Mouse (Mus musculus): Measurements from ENCODE around the gene Cox17. TPM values are rescaled to one million over a fixed set of nuclear protein-coding genes. Genes with fewer than 3 reads are reported as not detected.

Cox17 gene
- 83.8 and 88.1 TPM in 2 replicates for polyA plus RNA-seq (2014; fragmentation: Nextera tagmentation; extraction: Ambion mirVana)

- WGBS, result 3% methylated on average over 35 of the region's 35 CpGs
- H3K27me3 ChIP-seq (ENCODE audit: control insufficient read depth, insufficient read depth, low read length), result no peaks in the 10 kb centered on the region
- H3K27ac ChIP-seq (replicated peaks; ENCODE audit: low read depth, low read length), result peak within 1 kb of the TSS; percentile 85
- peaks cover 24% of the 10 kb centered on the region for H3K36me3 ChIP-seq (ENCODE audit: control insufficient read depth, insufficient read depth, low read length)
- H3K4me2 ChIP-seq (ENCODE audit: low read length), result peak within 1 kb of the TSS; percentile 67
- H3K4me1 ChIP-seq (ENCODE audit: control insufficient read depth, insufficient read depth, low read length), result peaks cover 7% of the 10 kb centered on the region
- DNase-seq (peak; percentile 97), ATAC-seq (ENCODE audit: low FRiP score, low TSS enrichment) (peak; percentile 97)
- peak within 1 kb of the TSS; percentile 76 for H3K4me3 ChIP-seq (replicated peaks; ENCODE audit: low read depth, low read length)
- H3K9me3 ChIP-seq (ENCODE audit: control insufficient read depth, low read length), result no peaks in the 10 kb centered on the region
- peak within 1 kb of the TSS; percentile 84 for H3K9ac ChIP-seq (replicated peaks; ENCODE audit: low read length)
These were observed at the start of gene Cox17, which contains the start of gene Gm21987 for GRCm38 (mm10) chr16:38346529-38347325. Gene Cox17 (plus strand): TSS chr16:38346991. Gene Gm21987 (plus strand): TSS chr16:38347040.

DNA sequence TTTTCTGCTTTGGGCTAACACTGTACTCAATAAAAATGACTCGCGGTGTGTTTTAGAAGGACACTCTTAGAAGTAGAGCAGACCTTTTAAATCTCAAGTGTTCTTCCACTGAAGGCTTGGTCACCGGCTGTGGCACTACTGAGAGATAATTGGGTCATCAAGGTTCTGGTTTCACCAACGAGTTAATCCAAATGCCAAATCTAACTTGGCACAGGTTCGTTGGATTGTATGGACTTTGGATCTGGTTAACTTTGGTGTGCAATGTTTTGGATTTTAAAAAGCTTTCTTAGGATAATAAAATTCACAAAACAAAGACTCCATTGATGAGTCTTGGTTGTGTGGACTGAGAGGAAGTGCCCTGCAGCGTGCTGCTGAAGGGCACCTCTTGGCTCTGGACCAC lies 48.4 kb upstream of the Cox17 start:
- Histone ChIP-seq H3K27ac (replicated peaks; ENCODE audit: low read depth, low read length) (no peak overlapping the region), H3K36me3 (ENCODE audit: control insufficient read depth, insufficient read depth, low read length) (no peaks in the 10 kb centered on the region), H3K4me1 (ENCODE audit: control insufficient read depth, insufficient read depth, low read length) (no peaks in the 10 kb centered on the region), H3K9me3 (ENCODE audit: control insufficient read depth, low read length) (no peaks in the 10 kb centered on the region), H3K4me3 (replicated peaks; ENCODE audit: low read depth, low read length) (no peak overlapping the region), H3K27me3 (ENCODE audit: control insufficient read depth, insufficient read depth, low read length) (no peaks in the 10 kb centered on the region), H3K4me2 (ENCODE audit: low read length) (no peak overlapping the region), H3K9ac (replicated peaks; ENCODE audit: low read length) (no peak overlapping the region)
- DNase-seq (no peak), ATAC-seq (ENCODE audit: low FRiP score, low TSS enrichment) (no peak)
- WGBS, result 87% methylated on average over 6 of the region's 6 CpGs

- no peak overlapping the region for H3K9ac ChIP-seq (replicated peaks; ENCODE audit: low read length)
- WGBS, result 93% methylated on average over 13 of the region's 13 CpGs
- H3K4me1 ChIP-seq (ENCODE audit: control insufficient read depth, insufficient read depth, low read length), result peaks cover 4% of the 10 kb centered on the region; the same call in 1 of the 2 replicates
- H3K9me3 ChIP-seq (ENCODE audit: control insufficient read depth, low read length), result no peaks in the 10 kb centered on the region
- no peaks in the 10 kb centered on the region for H3K27me3 ChIP-seq (ENCODE audit: control insufficient read depth, insufficient read depth, low read length)
- no peak overlapping the region for H3K4me3 ChIP-seq (replicated peaks; ENCODE audit: low read depth, low read length)
- DNase-seq, result no peak
- no peak overlapping the region for H3K4me2 ChIP-seq (ENCODE audit: low read length)
- no peak for ATAC-seq (ENCODE audit: low FRiP score, low TSS enrichment)
- no peak overlapping the region for H3K27ac ChIP-seq (replicated peaks; ENCODE audit: low read depth, low read length)
- H3K36me3 ChIP-seq (ENCODE audit: control insufficient read depth, insufficient read depth, low read length), result no peaks in the 10 kb centered on the region
These were observed 44.4 kb upstream of the Cox17 start for GRCm38 (mm10) chr16:38302367-38302766.

- no peak overlapping the region for H3K4me2 ChIP-seq (ENCODE audit: low read length)
- peaks cover 10% of the 10 kb centered on the region; the same call in 1 of the 2 replicates for H3K4me1 ChIP-seq (ENCODE audit: control insufficient read depth, insufficient read depth, low read length)
- WGBS, result 82% methylated on average over 17 of the region's 17 CpGs
These were observed 42.2 kb upstream of the Cox17 start for GRCm38 (mm10) chr16:38304460-38305194.

GRCm38 (mm10) chr16:38306571-38307220 lies 40.1 kb upstream of the Cox17 start:
- no peaks in the 10 kb centered on the region for H3K27me3 ChIP-seq (ENCODE audit: control insufficient read depth, insufficient read depth, low read length)
- H3K9ac ChIP-seq (replicated peaks; ENCODE audit: low read length), result no peak overlapping the region
- 44% methylated on average over 18 of the region's 18 CpGs for WGBS
- no peaks in the 10 kb centered on the region for H3K9me3 ChIP-seq (ENCODE audit: control insufficient read depth, low read length)
- DNase-seq, result peak; percentile 13
- H3K4me3 ChIP-seq (replicated peaks; ENCODE audit: low read depth, low read length), result no peak overlapping the region
- H3K4me1 ChIP-seq (ENCODE audit: control insufficient read depth, insufficient read depth, low read length), result peaks cover 10% of the 10 kb centered on the region; the same call in 1 of the 2 replicates
- H3K36me3 ChIP-seq (ENCODE audit: control insufficient read depth, insufficient read depth, low read length), result no peaks in the 10 kb centered on the region
- ATAC-seq (ENCODE audit: low FRiP score, low TSS enrichment), result no peak
- H3K4me2 ChIP-seq (ENCODE audit: low read length), result no peak overlapping the region
- 0 out of 2 replicates have a peak overlapping the region, but pooled peaks have one; percentile 17 for H3K27ac ChIP-seq (replicated peaks; ENCODE audit: low read depth, low read length)

More at GRCm38 (mm10) chr16:38304460-38305194, 42.2 kb upstream of the Cox17 start:
- no peaks in the 10 kb centered on the region for H3K27me3 ChIP-seq (ENCODE audit: control insufficient read depth, insufficient read depth, low read length)
- no peak overlapping the region for H3K9ac ChIP-seq (replicated peaks; ENCODE audit: low read length)
- no peaks in the 10 kb centered on the region for H3K36me3 ChIP-seq (ENCODE audit: control insufficient read depth, insufficient read depth, low read length)
- ATAC-seq (ENCODE audit: low FRiP score, low TSS enrichment) (no peak), DNase-seq (peak; percentile 4)
- no peak overlapping the region for H3K27ac ChIP-seq (replicated peaks; ENCODE audit: low read depth, low read length)
- H3K4me3 ChIP-seq (replicated peaks; ENCODE audit: low read depth, low read length), result no peak overlapping the region
- H3K9me3 ChIP-seq (ENCODE audit: control insufficient read depth, low read length), result no peaks in the 10 kb centered on the region

GRCm38 (mm10) chr16:38307221-38307605 lies 39.6 kb upstream of the Cox17 start:
- peak; percentile 17 for DNase-seq
- Histone ChIP-seq H3K27ac (replicated peaks; ENCODE audit: low read depth, low read length) (no peak overlapping the region), H3K27me3 (ENCODE audit: control insufficient read depth, insufficient read depth, low read length) (no peaks in the 10 kb centered on the region), H3K4me1 (ENCODE audit: control insufficient read depth, insufficient read depth, low read length) (peaks cover 10% of the 10 kb centered on the region; the same call in 1 of the 2 replicates), H3K36me3 (ENCODE audit: control insufficient read depth, insufficient read depth, low read length) (no peaks in the 10 kb centered on the region), H3K9me3 (ENCODE audit: control insufficient read depth, low read length) (no peaks in the 10 kb centered on the region), H3K4me2 (ENCODE audit: low read length) (no peak overlapping the region), H3K9ac (replicated peaks; ENCODE audit: low read length) (no peak overlapping the region), H3K4me3 (replicated peaks; ENCODE audit: low read depth, low read length) (no peak overlapping the region)
- 34% methylated on average over 5 of the region's 5 CpGs for WGBS
- no peak for ATAC-seq (ENCODE audit: low FRiP score, low TSS enrichment)

GRCm38 (mm10) chr16:38307651-38308050 lies 39.1 kb upstream of the Cox17 start:
- ATAC-seq (ENCODE audit: low FRiP score, low TSS enrichment), result no peak
- 49% methylated on average over 7 of the region's 7 CpGs for WGBS
- no peak overlapping the region for H3K4me3 ChIP-seq (replicated peaks; ENCODE audit: low read depth, low read length)
- H3K9ac ChIP-seq (replicated peaks; ENCODE audit: low read length), result no peak overlapping the region
- no peaks in the 10 kb centered on the region for H3K9me3 ChIP-seq (ENCODE audit: control insufficient read depth, low read length)
- no peak for DNase-seq
- H3K36me3 ChIP-seq (ENCODE audit: control insufficient read depth, insufficient read depth, low read length), result no peaks in the 10 kb centered on the region
- no peaks in the 10 kb centered on the region for H3K27me3 ChIP-seq (ENCODE audit: control insufficient read depth, insufficient read depth, low read length)
- peak overlapping the region; percentile 50; the same call in 1 of the 2 replicates for H3K27ac ChIP-seq (replicated peaks; ENCODE audit: low read depth, low read length)
- peak overlapping the region; percentile 35 for H3K4me2 ChIP-seq (ENCODE audit: low read length)
- peaks cover 10% of the 10 kb centered on the region; the same call in 1 of the 2 replicates for H3K4me1 ChIP-seq (ENCODE audit: control insufficient read depth, insufficient read depth, low read length)

GRCm38 (mm10) chr16:38308195-38308594 lies 38.6 kb upstream of the Cox17 start:
- DNase-seq, result peak; percentile 72
- no peaks in the 10 kb centered on the region for H3K9me3 ChIP-seq (ENCODE audit: control insufficient read depth, low read length)
- peak overlapping the region; percentile 35 for H3K4me2 ChIP-seq (ENCODE audit: low read length)
- H3K4me1 ChIP-seq (ENCODE audit: control insufficient read depth, insufficient read depth, low read length), result peaks cover 10% of the 10 kb centered on the region; the same call in 1 of the 2 replicates
- peak; percentile 75; the same call in 1 of the 2 replicates for ATAC-seq (ENCODE audit: low FRiP score, low TSS enrichment)
- no peaks in the 10 kb centered on the region for H3K27me3 ChIP-seq (ENCODE audit: control insufficient read depth, insufficient read depth, low read length)
- 40% methylated on average over 11 of the region's 11 CpGs for WGBS
- H3K27ac ChIP-seq (replicated peaks; ENCODE audit: low read depth, low read length), result peak overlapping the region; percentile 50
- H3K9ac ChIP-seq (replicated peaks; ENCODE audit: low read length), result no peak overlapping the region
- no peak overlapping the region for H3K4me3 ChIP-seq (replicated peaks; ENCODE audit: low read depth, low read length)
- H3K36me3 ChIP-seq (ENCODE audit: control insufficient read depth, insufficient read depth, low read length), result no peaks in the 10 kb centered on the region

Data from midbrain, embryonic 14.5 days (tissue).